Mouse (Mus musculus) cerebellum, adult 9-10 months (tissue): Measurements from ENCODE around the gene Il17c.
A peak's percentile ranks its signal among the peaks of the same experiment; 100 is the strongest.

Experiments
- DNase-seq: peaks from one replicate; pipeline ENCODE4 v3.0.0; 2022

The Il17c gene

DNA sequence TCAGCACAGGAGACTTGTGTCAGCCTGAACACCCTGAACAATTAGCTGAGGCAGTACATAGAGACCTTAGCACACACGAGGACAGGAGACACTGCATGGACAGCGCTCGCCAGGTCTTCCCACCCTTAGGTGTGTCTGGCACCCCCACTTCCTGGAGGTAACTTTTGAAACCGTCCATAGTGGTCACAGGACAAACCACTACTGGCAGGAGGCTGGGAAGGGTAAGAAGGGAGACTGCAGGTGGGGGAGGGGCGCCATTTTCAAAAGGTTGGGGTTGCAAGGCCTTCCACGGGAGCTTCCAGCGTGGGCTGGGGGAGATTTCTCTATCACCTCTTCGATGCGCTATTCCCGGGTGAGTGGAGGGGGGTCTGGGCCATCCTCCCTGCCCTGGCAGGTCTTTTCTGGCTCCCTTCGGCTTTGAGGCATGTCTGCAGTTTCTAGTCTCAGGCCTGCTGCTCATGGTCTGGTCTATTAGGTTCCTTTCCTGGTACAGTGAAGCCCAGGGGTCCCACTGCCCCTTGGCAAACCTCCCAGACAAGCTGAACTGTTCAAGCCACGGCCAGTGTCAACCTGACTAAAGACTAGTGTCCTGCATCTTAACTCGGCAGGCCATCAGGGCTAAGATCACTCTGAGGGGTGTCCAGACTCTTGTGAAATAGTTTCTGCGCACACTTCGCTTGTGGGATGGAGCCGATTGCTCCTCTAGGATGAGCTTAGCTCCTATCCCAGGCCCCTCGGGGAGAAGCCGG lies 10.0 kb downstream of the Il17c start:
- no peak for DNase-seq

DNA sequence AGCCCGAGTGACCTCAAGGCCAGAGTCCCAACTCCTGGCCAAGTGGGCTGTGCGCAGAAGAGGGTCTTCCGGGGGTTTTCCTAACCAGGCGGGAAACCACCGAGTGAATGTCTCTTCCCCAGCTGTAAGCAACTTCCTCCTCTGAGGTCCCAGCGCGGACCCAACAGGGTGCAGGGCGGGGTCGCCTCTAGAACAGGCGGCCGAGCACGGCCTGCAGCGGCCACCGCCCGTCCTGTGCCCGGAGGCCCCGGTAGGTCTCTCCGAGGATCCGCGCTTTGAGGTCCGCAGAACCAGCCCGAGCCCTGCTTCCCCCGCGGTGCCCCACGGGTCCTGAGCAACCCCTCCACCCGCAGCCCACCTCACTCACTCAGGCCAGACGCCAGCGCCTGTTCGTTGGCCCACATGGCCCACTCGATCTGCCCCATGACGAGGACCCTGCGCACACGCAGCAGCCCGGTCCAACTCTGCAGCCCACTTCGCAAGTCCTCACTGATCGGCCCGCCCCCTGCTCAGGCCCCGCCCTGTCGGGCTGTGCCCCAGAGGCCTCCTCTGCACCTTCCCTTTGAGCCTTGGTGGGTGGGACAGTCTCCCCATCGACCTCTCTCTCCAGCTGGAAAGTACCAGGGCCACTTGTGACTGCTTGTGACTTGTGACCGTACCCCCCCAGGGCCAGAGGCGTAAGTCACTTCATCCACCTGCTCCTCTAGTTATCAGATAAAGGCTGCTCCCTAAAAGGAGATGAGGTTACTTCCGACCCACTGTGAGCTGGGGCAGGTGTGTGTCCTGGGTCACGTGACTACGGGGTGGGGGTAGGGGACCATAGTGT lies 10.8 kb downstream of the Il17c start, which contains the start of gene Cyba:
Cyba (minus strand) TSS at position 488 of the 826 bp plus-strand sequence.
- no peak for DNase-seq

DNA sequence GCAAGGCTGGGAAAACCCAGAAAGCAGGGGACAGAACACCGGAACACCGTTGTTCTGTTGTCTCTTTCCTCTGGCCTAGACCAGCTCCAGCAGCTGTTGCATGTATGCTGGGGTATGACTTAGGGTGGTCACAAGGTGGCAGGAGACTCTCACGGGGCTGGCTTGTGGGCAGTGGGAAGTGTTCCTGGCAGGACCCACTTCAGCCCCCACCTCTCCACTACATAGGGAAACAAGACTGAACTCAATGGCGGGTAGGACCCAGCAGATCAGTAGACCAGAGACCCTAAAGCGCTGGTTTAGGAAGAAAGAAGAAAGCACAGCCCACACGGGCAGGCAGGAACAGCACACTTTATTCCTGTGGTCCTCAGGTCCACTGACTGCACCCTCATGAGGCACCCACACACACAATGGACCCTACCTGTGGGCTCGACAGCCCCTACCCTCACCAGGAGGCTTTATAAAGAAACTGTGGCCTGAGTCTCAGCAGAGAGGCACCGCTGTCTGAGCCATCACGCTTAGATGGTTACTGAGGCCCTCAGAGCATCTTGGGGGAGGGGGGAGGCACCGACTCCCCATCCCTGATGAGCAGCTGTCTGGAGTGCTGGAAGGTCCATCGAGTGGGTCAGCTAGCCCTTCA lies 11.6 kb downstream of the Il17c start:
- no peak for DNase-seq

GRCm38 (mm10) chr8:122435375-122435774 lies 13.6 kb downstream of the Il17c start:
- no peak for DNase-seq

GRCm38 (mm10) chr8:122436146-122436545 lies 14.3 kb downstream of the Il17c start:
- no peak for DNase-seq

DNA sequence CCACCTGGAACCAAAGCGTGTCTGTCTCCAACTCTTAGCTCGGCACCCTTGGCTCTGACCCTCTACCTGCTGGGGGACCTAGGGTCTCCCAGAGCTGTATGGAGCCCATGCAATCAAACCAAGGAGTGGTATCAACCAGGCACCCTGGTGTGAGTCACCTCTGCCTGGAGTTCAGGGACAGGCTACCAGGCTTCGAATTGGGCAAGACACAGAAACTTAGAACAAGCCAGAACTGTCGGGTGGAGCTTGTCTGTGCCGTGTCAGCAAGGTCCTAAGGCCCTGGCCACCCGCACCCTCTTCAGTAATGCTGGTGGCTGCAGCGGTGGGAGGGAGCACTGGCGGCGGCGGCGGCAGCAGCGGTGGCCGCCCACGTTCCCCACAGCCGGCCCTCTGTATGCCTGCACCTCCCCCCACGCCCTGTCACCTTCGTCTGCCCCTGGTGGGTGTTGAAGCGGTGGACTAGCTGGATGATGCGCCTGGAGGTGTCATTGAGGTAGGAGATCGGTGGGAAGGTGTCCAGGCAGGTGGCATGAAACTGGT lies 14.8 kb downstream of the Il17c start:
- no peak for DNase-seq

DNA sequence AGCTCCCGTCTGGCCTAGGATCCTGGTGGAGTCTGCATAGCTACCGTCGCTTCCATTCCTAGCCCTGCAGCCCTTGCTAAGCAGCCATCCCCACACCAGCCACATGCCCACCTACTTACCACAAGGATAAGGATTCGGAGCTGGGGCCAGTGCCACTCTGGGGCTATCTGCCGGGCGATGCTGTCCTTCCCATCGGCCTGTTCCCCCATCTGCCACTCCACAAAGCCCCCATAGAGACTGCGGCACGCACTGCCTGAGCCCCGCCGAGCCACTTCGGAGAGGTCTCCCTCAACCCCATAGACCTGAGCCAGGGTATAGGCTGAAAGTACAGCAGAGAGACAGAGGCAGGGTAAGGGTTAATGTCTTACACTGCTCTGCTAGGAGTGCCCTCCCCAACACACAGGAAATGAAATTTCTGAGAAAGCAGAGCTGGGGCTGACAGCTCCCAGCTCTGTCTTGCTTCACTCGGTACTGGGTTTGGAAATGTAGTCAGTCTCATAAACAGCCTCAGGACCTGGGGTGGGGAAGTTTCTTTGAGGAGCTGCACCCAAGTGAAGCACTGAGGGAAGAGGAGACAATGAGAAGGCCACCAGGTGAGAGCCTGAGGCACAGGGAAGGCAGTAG lies 16.0 kb downstream of the Il17c start:
- DNase-seq, result no peak

DNA sequence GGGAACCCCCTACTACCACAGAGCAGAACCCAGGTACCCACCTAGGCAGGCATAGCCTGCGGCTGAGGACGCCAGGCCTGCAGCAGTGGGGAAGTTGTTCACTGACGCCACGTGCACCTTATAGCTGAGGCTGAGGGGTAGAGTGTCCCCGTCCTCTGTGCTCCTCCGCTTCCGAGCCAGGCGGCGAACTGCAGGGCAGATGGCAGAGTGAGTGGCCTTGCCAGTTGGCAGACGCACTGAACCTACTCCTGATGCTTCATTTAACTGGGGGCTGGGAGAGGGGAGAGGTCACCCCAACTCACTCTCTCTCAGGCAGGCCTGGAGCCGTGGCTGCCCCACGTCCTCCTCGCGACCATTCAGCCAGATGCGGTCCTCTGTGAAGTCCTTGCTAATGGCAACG lies 17.5 kb downstream of the Il17c start:
- peak; percentile 87 for DNase-seq

DNA sequence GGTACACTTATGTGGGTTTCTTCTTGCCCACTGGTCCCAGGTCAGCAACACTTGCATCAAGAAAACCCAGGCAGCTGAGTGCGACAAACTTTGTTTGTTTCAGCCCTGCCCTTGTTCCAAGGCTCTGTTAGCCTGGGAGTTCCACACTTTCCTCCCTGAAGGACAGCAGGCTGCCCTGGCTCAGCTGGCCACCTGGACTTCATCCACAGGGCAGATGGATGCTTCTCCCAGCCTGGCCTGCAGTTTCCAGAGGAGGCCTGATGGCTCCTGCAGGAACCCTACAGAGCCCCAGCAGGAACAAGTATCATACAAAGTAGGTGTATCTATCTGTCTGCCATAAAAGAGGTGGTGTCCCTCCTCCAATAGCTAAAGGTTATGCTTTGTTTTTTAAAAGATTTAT lies 19.5 kb downstream of the Il17c start:
- DNase-seq, result peak; percentile 48

DNA sequence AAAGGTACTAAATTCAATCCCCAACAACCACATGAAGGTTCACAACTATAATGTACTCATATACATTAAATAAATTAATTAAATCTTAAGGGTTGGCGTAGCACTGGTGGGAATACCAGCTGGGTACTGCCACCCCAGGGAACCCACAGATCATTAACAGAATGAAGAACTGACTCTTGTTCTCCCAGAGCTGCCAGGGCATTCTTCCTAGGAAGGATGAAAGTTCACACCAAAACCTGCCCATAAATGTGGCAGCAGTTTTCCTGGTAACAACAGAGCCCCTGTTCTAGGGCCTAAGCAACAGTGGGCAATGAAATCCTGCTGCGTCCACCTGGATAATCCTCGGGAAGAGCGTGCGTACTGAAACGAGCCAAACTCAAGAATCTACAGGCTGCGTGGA lies 20.5 kb downstream of the Il17c start:
- DNase-seq, result no peak

GRCm38 (mm10) chr8:122442781-122443180 lies 21.0 kb downstream of the Il17c start:
- DNase-seq, result no peak

- peak; percentile 100 for DNase-seq
Observed at GRCm38 (mm10) chr8:122443262-122444006, 21.6 kb downstream of the Il17c start, which contains the start of gene Mvd. TSS of gene Mvd (minus strand) at chr8:122443422.

GRCm38 (mm10) chr8:122444058-122444748 lies 22.4 kb downstream of the Il17c start:
- peak; percentile 84 for DNase-seq

GRCm38 (mm10) chr8:122445203-122445602 lies 23.4 kb downstream of the Il17c start:
- DNase-seq, result no peak

- no peak for DNase-seq
Observed at GRCm38 (mm10) chr8:122451161-122451703, 29.4 kb downstream of the Il17c start.

DNA sequence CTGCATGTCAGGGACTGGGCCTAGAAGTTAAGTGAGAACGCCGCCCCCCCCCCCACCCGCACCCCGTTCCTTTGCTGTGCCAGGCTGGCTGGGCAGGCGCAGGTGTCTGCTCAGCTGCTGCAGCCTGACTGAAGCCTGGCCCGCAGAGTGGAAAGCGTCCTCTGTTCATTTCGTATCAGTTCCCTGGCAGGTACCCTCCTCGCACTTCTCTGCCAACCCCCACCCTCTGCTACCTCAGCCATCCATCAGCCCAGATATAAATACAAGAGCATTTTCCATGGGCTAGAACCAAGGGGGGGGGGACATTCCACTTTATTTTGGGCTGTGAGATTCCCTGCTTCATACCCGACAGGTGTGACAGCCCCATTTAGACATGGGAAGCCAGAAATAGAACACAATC lies 30.3 kb downstream of the Il17c start:
- no peak for DNase-seq

DNA sequence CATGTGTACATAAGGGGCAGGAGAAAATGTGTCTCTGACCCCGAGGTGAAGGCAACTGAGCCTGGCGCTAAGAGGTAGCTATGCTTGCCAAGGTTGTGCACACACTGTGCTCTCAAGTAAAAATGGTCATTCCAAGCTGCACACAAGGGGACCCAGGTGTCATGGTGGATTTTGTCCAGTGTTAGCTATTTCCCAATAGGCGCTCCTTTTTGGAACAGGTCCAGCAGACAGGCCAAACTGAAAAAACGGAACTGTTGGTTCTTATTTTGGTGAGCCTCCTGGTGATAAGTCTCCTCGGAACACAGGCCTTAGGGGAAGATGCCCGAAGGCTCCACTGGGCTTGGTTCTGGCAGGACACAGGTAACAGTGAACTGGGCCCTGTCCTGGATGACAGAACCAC lies 32.6 kb downstream of the Il17c start:
- DNase-seq, result no peak

GRCm38 (mm10) chr8:122457171-122457570 lies 35.4 kb downstream of the Il17c start:
- no peak for DNase-seq

- DNase-seq, result no peak
Observed at GRCm38 (mm10) chr8:122459218-122459900, 37.5 kb downstream of the Il17c start.

GRCm38 (mm10) chr8:122459990-122460389 lies 38.2 kb downstream of the Il17c start:
- DNase-seq, result no peak
